Mouse (Mus musculus): ENCODE measurements around the gene Stra6l. TPM values are rescaled to one million over a fixed set of nuclear protein-coding genes. Genes with fewer than 3 reads are reported as not detected.

The Stra6l gene
- total RNA-seq (2021) = not detected
- long read RNA-seq = 0 reads

GRCm38 (mm10) chr4:45848109-45848824 lies at the start of gene Stra6l:
Gene Stra6l (plus strand): TSS chr4:45848664.
- DNase-seq (ENCODE audit: low spot score in 2 of 2) = no peak

- peak; percentile 71 to 80 for DNase-seq (ENCODE audit: low spot score in 2 of 2)
Observed at GRCm38 (mm10) chr4:45798964-45799363, 49.5 kb upstream of the Stra6l start, which contains the start of gene Aldh1b1. Gene Aldh1b1 (plus strand): TSS chr4:45799022.

- no peak for DNase-seq (ENCODE audit: low spot score in 2 of 2)
Observed at GRCm38 (mm10) chr4:45799956-45800537, 48.4 kb upstream of the Stra6l start.

- no peak for DNase-seq (ENCODE audit: low spot score in 2 of 2)
Observed at GRCm38 (mm10) chr4:45802900-45803299, 45.6 kb upstream of the Stra6l start.

- no peak for DNase-seq (ENCODE audit: low spot score in 2 of 2)
Observed at GRCm38 (mm10) chr4:45808034-45808433, 40.4 kb upstream of the Stra6l start.

GRCm38 (mm10) chr4:45811250-45811649 lies 37.2 kb upstream of the Stra6l start:
- DNase-seq (ENCODE audit: low spot score in 2 of 2) = no peak

GRCm38 (mm10) chr4:45815542-45815941 lies 32.9 kb upstream of the Stra6l start:
- DNase-seq (ENCODE audit: low spot score in 2 of 2) = peak; percentile 77 to 80

- DNase-seq (ENCODE audit: low spot score in 2 of 2) = no peak
Observed at GRCm38 (mm10) chr4:45818814-45819207, 29.7 kb upstream of the Stra6l start.

- peak; percentile 41 to 60 for DNase-seq (ENCODE audit: low spot score in 2 of 2)
Observed at GRCm38 (mm10) chr4:45819208-45819931, 29.1 kb upstream of the Stra6l start.

- peak; percentile 89 to 91 for DNase-seq (ENCODE audit: low spot score in 2 of 2)
Observed at GRCm38 (mm10) chr4:45820074-45820830, 28.2 kb upstream of the Stra6l start.

GRCm38 (mm10) chr4:45821995-45822394 lies 26.5 kb upstream of the Stra6l start:
- DNase-seq (ENCODE audit: low spot score in 2 of 2) = no peak

GRCm38 (mm10) chr4:45822781-45823575 lies 25.5 kb upstream of the Stra6l start:
- DNase-seq (ENCODE audit: low spot score in 2 of 2) = no peak

- peak in 1 of 2 experiments; percentile 39 for DNase-seq (ENCODE audit: low spot score in 2 of 2)
Observed at GRCm38 (mm10) chr4:45824049-45824760, 24.3 kb upstream of the Stra6l start.

GRCm38 (mm10) chr4:45824761-45825556 lies 23.5 kb upstream of the Stra6l start:
- DNase-seq (ENCODE audit: low spot score in 2 of 2) = no peak

GRCm38 (mm10) chr4:45826275-45827040 lies 22.0 kb upstream of the Stra6l start, which contains the start of gene Igfbpl1:
Gene Igfbpl1 (minus strand): TSS chr4:45826923.
- DNase-seq (ENCODE audit: low spot score in 2 of 2) = peak; percentile 37 to 60

- no peak for DNase-seq (ENCODE audit: low spot score in 2 of 2)
Observed at GRCm38 (mm10) chr4:45829907-45830759, 18.3 kb upstream of the Stra6l start.

GRCm38 (mm10) chr4:45831996-45832395 lies 16.5 kb upstream of the Stra6l start:
- DNase-seq (ENCODE audit: low spot score in 2 of 2) = no peak
